Mouse (Mus musculus) testis, postnatal 14 days (tissue): ENCODE measurements around the gene Adcy5.

ENCODE experiments used
- DNase-seq: peaks from one replicate; pipeline ENCODE4 v3.0.0; 2021; ENCODE audit warnings: low spot score

Adcy5 gene

DNA sequence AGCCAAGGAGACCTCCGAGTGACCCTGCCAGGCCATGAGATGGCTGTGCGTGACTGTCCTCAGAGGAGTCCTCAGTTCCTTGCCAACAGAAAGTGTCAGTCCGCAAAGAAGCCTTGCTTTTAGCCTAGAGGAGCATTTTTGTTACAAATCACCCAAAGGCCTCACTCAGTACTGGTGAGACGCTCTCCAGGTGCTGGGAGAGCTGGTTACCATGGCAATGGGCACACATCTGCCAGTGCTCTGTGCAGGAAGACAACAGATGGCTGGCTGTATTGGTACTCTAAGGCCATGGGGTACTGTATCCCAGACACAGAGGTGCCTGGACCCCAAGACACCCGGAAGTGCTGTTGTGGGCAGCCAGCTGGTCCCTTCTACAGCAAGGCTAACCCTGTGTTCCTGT lies 51.0 kb downstream of the Adcy5 start:
- DNase-seq, result peak; percentile 61

DNA sequence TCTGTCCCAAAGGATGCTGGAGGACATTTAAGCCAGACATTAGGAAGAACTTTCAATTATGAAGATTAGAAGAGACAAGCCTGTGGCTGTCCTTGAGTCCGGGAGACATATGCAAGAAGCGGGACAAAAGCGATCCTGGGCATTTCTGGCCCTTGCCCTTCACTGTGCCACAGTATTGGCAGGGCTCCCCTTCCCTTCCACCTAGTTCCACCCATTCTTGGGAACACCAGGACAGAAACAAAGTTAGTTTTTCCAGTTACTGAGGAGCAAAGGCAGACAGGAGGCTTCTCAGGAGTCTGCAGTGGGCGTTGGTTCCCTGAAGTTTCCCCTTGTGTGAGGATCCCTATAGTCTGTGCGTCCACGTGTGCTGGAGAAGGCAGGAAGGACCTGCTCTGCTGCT lies 51.7 kb downstream of the Adcy5 start:
- no peak for DNase-seq

DNA sequence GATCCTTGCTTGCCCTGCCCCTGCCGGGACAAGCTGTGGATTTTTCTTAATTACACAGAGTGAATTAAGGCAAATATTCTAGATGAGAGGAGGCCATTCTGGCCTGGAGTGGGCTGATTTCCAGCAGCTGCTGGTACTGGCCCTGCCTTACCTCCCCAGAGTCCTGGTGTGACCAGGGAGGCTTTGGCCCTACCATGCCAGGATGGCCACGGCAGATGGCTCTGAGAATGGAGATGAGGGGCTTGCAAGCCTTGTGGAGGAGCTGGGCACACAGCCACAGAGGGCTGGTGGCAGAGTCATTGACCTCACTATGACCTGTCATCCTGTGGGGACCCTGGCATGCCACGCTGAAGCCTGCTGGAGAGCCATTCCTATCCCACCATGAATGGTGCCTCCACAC lies 54.1 kb downstream of the Adcy5 start:
- no peak for DNase-seq

DNA sequence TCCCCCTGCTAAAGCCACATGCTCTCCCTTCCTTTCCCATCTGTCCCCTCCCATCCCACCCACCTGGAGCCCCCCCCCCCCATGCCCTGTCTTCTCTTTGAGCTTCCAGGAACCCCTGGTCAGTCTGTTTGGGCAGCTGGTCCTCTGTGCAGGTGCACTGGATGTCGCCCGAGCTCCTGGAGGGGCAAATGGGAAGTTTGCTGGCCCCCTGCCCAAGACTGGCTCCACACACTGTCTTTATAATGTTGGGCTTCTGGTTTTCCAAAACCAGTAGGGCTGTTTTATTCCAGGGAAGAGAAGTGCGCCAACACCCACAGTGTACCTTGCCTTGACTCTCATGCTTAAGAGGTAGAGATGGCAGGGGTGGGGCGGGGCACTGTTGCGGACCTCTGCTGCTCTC lies 55.1 kb downstream of the Adcy5 start:
- DNase-seq, result no peak

DNA sequence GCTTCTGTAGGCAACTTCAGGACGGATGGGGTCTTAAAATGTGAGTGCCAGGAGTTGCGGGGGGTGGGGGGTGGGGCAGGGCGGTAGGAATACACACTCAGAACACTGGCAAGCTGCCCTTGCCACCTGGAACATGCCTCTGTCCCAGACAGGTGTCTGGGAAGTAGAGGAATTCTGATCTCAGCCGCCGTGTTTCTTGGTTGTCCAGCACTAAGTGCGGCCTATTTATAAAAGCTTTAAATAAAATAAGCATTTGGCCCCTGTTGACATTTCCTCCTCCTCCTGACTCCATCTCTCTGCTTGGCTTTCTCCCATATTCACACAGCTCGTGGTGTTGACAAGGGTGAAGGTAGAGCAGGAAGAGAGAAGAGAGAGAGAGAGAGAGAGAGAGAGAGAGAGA lies 60.4 kb downstream of the Adcy5 start:
- no peak for DNase-seq

DNA sequence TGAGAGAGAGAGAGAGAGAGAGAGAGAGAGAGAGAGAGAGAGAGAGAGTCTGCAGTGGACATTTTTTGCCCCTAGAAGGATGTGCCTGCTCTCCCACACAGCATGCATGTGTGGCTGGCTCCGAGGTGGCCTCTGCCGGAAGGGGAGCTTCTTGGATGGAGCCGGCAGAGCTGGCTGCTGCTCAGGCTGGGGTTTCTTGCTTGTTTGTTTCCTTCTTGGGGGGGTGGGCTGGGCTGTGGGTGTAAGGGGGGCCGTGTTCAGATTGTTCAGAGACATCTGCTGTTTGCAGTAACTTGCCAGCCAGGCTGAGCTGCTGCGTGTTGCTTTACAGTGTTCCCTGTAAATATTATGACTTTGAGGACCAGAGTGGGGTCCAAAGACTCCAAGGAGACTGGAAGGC lies 60.8 kb downstream of the Adcy5 start:
- DNase-seq, result peak; percentile 59

DNA sequence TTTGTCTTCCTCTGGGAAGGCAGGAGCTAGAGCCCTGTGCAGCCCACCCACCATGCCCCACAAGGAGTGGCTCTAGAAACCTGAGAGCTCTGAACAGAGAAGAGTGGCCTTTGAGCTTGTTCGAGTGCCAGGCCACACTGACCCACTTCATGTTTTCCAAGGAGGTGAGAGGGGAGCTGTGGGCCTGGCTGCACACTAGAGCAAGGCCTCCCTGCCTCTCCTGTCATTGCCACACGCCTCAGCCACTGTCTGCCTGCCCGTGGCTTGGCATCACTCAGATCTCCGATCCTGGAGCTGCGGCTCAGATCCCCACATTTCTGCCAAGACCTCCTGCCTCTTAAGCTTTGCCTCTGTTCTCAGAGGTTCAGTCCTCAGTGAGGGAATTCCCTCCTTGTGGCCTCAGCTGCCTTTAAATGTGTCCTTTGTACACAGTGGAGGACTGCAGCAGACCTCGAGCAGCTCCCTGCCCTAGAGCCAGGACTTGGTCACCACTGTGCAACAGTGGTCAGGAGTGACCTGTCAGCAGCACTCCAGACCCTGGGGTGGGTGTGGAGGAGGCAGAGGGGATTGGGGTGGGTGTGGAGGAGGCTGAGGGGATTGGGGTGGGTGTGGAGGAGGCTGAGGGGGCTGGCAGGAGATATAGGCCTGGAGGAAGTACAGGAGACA lies 62.3 kb downstream of the Adcy5 start:
- no peak for DNase-seq

DNA sequence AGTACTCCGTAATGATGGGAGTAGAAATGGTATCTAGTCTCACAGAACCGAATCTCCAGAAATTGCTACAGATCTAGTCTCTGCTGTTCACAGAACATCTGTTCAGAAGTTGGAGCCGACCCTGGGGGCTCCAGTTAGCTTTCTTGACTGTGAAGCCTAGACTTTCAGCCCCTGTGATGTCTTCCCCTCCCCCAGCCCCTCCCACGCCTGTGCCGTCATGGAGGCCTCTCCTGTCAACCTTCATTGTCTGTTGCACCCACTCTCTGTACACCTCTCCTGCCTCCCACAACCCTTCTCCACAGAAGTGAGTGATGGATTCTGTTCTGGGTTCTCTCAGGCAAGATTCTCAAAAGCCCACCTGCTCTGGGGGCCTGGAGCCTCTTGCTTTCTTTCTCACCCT lies 65.7 kb downstream of the Adcy5 start:
- no peak for DNase-seq

DNA sequence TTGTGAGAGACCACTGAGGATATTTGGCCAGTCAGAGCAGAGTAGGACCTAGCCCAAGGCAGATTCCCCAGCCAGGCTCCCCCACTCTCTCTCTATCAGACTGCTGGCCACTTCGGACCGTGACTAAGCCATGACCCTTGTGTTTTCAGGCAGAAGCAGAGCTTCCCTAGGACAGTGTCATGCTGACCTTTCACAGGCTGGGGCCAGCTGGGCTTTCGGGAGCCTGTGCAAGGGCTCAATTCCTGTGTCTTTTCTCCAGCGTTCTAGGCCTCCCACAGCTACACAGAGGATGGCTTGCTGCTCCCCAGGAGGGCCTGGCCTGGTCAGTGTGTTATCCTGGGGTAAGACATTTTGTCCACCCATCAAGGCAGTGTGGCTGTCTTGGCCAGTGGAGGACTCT lies 66.9 kb downstream of the Adcy5 start:
- DNase-seq, result no peak

DNA sequence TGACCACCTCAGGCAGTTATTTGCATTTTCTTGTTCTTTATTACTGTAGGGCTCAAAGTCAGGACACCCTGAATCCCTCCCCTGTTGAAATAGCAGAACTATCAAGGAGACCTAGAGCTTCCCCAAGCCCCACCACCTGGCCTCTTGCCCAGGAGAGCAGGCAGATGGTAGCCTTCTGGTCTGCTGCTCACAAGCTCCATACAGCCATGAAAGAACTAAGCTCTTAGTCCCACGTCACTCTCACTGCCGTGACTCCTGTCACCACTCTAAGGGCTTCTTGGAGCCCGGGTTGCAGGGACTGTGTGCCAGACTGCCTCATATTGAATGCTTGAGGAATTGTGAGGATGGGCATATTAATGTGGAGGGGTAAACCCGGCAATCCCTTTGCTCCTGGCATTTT lies 69.3 kb downstream of the Adcy5 start:
- DNase-seq, result no peak

DNA sequence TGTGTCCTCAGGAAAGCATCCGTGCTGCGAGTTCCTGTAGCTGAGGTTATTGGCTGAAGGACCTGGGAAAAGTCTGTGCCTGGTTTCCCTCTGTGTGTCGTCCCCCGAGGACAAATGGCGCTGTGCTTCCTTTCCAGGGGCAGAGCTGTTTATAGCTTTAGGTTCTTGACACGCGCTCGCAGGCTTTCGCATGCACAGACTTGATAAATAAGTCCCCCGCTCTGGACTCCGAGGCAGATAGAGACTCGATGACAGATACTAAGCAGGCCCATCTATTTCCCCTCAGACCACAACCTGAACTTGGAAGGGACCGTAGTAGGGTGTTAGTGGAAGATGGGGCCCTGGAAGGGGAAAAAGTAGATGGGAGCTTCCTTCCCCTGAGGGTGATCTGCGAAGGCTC lies 70.0 kb downstream of the Adcy5 start:
- DNase-seq, result no peak

DNA sequence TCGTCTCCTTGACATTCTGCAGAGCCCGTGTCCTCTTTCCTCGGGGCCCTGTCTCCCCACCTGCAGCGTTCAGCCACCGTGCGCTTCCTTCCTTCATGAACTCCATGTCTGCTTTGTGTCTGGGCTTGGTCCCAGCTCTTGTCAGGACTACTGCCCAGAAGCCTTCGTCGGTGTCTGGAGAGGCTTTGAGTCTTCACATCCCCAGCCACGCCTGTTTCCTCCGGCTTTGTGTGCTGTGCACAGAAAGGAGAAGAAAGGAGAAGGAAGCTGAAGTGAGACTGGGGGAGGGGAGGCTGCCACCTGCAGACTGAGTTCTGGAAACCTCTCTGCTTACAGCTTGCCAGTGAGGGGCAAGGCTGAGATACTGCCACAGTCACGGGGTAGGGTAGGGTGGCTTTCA lies 74.9 kb downstream of the Adcy5 start:
- DNase-seq, result no peak

DNA sequence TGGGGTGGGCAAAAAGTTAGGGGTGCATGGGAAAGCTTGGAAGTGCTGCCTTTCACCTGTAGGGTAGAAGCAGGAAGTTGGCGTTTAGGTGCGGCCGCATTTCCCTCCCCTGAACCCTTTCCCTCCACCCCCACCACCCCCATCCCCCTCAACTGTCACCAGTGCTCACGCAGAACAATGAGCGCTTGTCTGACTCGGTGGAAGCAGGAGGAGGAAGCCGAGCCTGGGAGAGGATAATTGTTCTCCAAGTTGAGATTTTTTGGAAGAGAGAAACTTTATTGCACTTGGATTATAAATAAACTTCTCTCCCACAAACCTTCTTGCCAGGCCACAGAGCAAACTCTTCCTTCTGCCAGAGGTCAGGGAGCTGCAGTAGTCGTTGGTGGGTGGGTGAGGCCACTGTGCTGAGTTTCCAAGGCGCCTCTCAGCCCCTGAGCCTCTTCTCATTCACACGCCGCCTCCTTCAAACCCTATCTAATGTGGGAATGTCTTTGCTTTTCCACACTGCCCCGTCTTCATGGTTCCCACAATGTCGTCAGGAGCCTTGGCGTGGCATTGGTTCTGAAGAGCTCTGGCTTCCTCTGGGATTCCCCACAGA lies 77.6 kb downstream of the Adcy5 start:
- DNase-seq, result peak; percentile 45

DNA sequence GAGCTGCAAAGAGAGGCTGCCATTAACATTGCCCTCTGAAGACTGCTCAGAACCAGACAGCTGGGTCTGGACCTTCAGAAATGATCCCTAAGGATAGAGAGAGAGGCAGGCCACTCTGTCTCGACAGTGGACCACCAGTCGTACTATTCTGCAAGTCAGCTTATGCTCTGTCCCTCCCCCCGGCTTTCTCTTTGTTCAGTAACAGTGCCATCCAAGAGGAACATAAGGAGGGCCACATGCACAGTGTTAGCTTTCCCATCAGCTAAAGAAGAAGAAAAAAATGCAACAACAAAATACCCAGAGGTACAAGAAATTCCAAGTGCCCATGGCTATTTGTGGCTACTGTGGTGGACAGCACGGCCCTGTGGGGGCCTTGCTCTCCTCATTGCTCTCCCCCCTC lies 78.7 kb downstream of the Adcy5 start:
- DNase-seq, result no peak

DNA sequence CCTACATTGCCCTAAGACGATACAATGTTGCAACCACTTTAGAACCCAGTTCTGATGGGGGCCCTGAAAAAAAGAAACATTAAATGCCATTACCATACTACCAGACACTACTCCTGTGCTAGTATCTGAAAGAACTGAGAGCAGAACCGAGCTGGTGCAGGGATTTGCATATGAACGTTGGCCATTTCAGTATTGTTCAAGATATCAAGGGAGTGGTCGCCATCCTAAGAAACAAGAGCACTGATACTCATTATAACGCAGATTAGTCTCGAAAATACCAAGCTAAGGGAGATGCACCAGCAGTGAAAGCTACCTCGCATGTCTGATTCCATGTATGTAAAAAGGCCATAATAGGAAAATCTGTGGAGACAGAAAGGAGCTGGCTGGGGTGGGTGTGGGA lies 82.4 kb downstream of the Adcy5 start:
- DNase-seq, result peak; percentile 41

DNA sequence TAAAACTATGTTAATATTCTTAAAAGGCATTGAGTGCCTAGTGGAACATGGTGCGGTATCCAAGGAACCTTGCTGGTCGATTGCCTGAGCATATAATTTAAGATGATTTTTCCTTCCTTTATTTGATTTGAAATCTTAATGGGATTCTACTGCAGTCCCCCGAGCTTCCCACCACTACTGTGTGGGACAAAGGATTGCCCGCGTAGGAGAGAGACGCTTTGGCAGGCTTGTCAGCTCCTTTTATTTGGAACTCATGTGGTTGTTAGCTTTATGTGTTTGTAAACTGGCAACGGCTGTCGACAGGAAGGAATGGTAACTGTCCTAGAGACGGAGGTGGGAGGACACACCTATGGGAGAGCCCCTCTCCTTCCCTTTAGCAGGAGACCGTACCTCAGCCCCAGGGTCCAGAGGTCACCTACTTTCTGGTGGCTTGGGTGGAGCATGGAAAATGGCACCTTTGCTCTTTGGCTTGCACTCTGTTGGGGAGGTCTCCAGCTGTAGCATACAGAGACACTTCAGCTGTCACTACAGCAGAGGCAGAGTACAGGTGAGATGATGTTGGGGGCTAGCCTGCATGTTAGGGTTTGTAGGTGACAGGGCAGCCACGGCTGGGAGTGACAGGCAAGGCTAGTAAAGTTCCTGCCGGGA lies 84.8 kb downstream of the Adcy5 start:
- no peak for DNase-seq

DNA sequence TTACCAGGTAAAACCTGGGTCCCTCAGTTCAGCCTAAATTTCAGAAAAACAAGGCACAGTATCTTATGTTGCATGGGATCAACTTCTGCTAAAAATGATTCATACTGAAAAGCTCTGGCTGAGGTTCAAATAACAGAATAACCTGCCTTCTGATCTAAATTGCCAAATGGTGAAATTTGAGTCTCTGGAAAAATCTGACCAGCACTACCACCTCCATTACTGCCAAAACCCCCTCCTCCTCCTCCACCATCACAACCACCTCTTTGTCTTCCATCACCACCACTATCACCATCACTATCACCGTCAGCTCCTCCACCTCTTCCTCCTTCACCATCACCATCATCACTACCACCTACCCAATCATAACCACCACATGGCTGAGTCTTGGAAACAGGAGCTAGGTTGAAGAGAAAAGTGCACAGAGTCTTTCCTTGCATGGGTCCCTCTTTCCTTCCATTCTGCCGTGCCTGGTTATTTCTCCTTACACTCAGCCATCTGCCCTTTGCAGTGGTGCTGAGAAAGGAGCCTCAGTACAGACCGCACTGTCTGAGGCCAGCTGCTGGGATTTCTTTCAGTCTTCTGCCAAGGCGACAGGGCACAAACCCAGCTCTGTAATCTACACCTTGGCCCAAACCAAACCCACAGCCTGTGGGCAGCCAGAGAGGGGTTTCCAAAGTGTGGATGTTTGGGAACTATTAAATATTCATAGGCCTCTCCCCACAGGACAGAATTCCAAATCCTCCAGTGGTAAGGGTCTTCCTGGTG lies 85.5 kb downstream of the Adcy5 start:
- DNase-seq, result no peak

DNA sequence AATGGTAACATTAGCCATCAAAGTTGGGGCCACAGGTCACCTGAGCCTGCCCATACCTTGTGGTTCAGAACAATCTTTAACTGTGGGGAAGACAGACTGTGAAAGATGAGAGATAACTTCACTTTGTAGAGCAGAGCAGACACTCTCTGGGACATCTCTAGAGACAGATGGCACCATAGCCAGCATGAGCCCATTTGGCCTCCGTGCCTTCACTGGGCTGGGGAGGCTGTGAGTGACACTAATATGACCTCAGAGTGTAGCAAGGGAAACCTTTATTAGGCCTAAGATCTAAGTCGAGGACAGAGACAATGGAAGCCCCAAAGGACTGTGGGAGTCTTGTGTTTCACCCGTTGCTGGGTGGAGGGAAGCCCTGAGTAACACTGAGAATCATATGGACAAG lies 92.7 kb downstream of the Adcy5 start:
- DNase-seq, result no peak

DNA sequence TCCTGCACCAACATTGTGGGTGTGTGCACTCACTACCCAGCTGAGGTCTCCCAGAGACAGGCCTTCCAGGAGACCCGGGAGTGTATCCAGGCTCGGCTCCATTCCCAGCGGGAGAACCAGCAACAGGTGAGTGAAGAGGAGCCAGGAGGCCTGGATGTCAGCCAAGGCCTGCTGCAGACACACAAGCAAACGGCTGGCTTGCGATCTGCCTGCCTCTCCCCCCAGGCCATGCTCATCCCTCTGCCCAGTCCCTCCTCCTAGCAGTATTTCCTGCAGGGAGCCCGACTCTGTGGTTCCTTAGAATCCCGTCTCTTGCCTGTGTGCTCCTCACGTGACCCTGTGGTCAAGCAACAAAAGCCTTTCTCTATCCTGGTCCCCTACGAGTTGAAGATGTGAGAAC lies 94.1 kb downstream of the Adcy5 start:
- peak; percentile 31 for DNase-seq

DNA sequence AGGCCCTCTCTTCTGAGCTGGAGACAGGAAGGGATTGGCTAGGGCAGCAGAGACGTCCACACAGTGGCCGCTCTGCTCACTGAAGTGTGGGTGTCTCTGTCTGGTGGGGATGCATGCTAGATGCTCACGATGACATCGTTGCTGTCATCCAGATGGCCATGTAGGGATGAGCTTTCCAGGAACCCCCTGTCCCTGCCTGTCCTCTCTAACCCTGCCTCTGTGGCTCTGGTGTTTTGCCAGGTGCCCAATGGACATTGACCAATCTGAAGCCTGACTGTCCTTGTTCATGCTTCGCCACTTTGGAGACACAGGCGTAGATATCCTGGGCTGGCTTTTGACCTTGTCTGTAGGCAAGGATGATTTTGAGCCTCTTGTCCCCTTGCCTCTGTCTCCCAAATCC lies 95.1 kb downstream of the Adcy5 start:
- DNase-seq, result no peak

DNA sequence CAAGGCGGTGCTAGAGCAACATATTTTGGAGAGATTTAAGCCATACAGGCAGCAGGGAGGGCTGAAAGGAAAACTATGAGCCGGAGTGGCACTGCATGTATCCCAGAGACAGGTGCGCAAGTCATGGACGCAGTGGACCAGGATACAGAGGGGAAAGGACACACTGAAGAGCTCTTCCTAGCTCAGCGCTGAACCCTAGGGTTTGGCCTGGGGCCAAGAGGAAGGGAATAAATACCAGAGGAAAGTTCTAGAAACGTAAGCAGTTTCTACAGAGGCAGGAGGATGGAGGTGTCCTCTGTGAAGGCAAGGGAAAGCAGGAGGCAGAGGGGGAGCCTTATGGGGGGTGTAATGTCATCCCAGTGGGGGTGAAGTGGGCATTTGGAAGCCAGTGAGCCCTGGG lies 97.0 kb downstream of the Adcy5 start:
- DNase-seq, result no peak

DNA sequence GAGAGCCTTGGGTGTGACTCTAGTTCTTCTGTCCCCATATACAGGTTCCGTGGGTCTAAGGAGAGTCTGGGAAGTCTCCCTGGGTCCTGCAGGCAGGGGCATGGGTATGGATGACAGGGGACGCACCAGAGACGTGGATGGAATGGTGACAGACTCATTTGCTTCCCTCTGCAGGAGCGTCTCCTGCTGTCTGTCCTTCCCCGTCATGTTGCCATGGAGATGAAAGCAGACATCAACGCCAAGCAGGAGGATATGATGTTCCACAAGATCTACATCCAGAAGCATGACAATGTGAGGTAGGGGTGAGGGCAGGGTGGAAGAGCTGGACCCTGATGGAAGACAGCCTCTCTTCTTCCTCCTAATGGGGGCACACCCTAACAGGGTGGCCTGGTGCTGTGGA lies 98.3 kb downstream of the Adcy5 start:
- no peak for DNase-seq

DNA sequence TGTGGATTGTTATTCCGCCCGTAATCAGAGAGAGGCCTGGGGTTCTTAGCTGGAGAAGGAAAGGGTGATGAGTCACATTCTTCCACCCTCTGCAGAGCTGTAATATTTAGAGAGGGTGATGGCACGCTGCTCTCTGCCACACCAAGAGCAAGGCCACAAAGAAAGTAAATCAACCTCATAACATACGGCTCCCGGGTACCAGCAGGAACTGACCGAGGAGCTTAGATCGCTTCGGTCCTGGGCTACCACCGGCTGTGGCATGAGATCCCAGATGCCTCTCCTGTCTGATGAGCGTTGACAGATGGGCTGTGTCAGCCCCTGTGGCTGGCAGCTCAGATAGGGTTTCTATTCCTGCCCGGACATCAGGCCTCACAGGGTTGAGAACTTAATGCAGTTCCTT lies 101.3 kb downstream of the Adcy5 start:
- no peak for DNase-seq
